Mouse (Mus musculus) midbrain, embryonic 10.5 days (tissue): ENCODE measurements at regions not wholly inside any gene's neighbourhood (a gene's known extent, or its start where the extent isn't known, plus 50 kb on each side); places are given as distances from the start of the nearest gene placed in this dataset.
"Not testable (repeated sequence)": the region's sequence is repeated elsewhere in the genome, so short reads cannot be mapped to it uniquely, and the experiment has no call there.

ENCODE experiments used
- DNase-seq: peaks from one replicate; pipeline ENCODE4 v3.0.0-alpha.2; 2017; ENCODE audit warnings: low spot score
- H3K27ac ChIP-seq: fragments of 300-500 bp; sonication (generic); replicated peaks from 2 replicates; pipeline ENCODE4 v1.5.1; 2016; ENCODE audit warnings: mild to moderate bottlenecking
- H3K27me3 ChIP-seq: fragments of 300-500 bp; sonication (generic); 2 replicates; pipeline ENCODE4 v1.6.1; 2016; ENCODE audit warnings: low read depth, mild to moderate bottlenecking; ENCODE audit not compliant: poor library complexity, severe bottlenecking
- H3K36me3 ChIP-seq: fragments of 300-500 bp; sonication (generic); 2 replicates; pipeline ENCODE4 v1.6.1; 2016; ENCODE audit warnings: mild to moderate bottlenecking, moderate library complexity
- H3K4me1 ChIP-seq: fragments of 300-500 bp; sonication (generic); 2 replicates; pipeline ENCODE4 v1.6.1; 2016
- H3K4me3 ChIP-seq: fragments of 300-500 bp; sonication (generic); 2 replicates; pipeline ENCODE4 v1.5.1; 2016; ENCODE audit warnings: mild to moderate bottlenecking, moderate library complexity
- H3K9me3 ChIP-seq: fragments of 300-500 bp; sonication (generic); replicated peaks from 2 replicates; pipeline ENCODE4 v1.6.1; 2016; ENCODE audit warnings: mild to moderate bottlenecking
- WGBS: fragments of 180-500 bp; shearing (Covaris S2); methylation state at CpG from one replicate; pipeline ENCODE4 v1.1.7; 2016; 5-methylcytosine and 5-hydroxymethylcytosine counted together

- no peak overlapping the region for H3K4me3 ChIP-seq
- DNase-seq, result no peak
- no peak overlapping the region for H3K27ac ChIP-seq
- H3K9me3 ChIP-seq, result no peaks in the 10 kb centered on the region
- H3K4me1 ChIP-seq, result no peaks in the 10 kb centered on the region
- H3K27me3 ChIP-seq, result no peaks in the 10 kb centered on the region
- WGBS, result 92% methylated on average over 7 of the region's 7 CpGs
- no peaks in the 10 kb centered on the region for H3K36me3 ChIP-seq
These were observed 209.5 kb downstream of the Bmp2 start for GRCm38 (mm10) chr2:133761496-133761895.

- DNase-seq, result no peak
- Histone ChIP-seq H3K36me3 (no peaks in the 10 kb centered on the region), H3K27ac (no peak overlapping the region), H3K9me3 (no peaks in the 10 kb centered on the region), H3K4me1 (no peaks in the 10 kb centered on the region), H3K27me3 (no peaks in the 10 kb centered on the region), H3K4me3 (no peak overlapping the region)
- 86% methylated on average over 1 of the region's 1 CpGs for WGBS
These were observed 216.6 kb downstream of the Bmp2 start for GRCm38 (mm10) chr2:133768546-133768945.

DNA sequence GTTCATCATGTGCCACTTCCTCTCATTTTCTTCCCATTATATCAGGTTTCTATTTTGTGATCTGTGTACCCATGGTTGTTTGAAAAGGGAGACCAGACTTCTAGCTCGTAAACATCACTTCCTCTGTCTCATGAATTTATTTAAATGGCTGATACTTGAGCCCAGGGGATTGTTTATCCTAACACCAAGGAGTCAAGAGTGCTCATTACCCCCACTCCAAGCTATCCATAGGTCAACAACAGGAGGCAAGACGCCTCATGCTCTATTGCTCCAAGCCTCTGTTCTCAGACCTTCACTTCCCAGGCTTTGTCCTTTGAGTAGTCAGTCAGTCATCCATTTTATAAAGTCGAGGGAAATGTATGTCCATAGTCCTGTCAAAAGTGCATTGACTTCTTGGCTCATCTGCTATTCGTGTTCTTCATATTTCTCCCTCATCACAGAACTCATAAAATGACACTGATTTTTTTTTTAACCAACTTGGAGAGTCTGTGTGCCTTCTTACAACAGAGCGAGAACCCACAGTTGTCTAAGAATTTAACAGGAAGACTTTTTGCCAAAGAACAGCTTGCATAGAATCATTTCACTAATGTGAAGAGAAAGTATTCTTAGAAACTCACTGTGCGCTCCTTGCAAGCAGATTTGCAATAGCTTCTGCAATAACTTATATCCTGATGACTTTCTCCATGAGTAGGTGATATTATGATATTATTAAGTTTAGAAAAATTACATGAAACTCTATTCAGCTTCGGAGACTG, 231.8 kb downstream of the Bmp2 start:
- Histone ChIP-seq H3K4me3 (no peak overlapping the region), H3K9me3 (no peaks in the 10 kb centered on the region), H3K36me3 (no peaks in the 10 kb centered on the region), H3K27me3 (no peaks in the 10 kb centered on the region), H3K4me1 (no peaks in the 10 kb centered on the region), H3K27ac (no peak overlapping the region)
- 79% methylated on average over 7 of the region's 7 CpGs for WGBS
- DNase-seq, result no peak

- WGBS, result 69% methylated on average over 1 of the region's 1 CpGs
These were observed 239.1 kb downstream of the Bmp2 start for GRCm38 (mm10) chr2:133791031-133791430.

GRCm38 (mm10) chr2:133793293-133793692, 241.3 kb downstream of the Bmp2 start:
- no peak for DNase-seq
- WGBS, result 45% methylated on average over 2 of the region's 2 CpGs
- Histone ChIP-seq H3K4me1 (no peaks in the 10 kb centered on the region), H3K9me3 (no peaks in the 10 kb centered on the region), H3K36me3 (no peaks in the 10 kb centered on the region), H3K27me3 (no peaks in the 10 kb centered on the region), H3K4me3 (no peak overlapping the region), H3K27ac (no peak overlapping the region)

More at GRCm38 (mm10) chr2:133791031-133791430, 239.1 kb downstream of the Bmp2 start:
- DNase-seq, result no peak
- Histone ChIP-seq H3K9me3 (no peaks in the 10 kb centered on the region), H3K27ac (no peak overlapping the region), H3K27me3 (no peaks in the 10 kb centered on the region), H3K36me3 (no peaks in the 10 kb centered on the region), H3K4me1 (no peaks in the 10 kb centered on the region), H3K4me3 (no peak overlapping the region)

DNA sequence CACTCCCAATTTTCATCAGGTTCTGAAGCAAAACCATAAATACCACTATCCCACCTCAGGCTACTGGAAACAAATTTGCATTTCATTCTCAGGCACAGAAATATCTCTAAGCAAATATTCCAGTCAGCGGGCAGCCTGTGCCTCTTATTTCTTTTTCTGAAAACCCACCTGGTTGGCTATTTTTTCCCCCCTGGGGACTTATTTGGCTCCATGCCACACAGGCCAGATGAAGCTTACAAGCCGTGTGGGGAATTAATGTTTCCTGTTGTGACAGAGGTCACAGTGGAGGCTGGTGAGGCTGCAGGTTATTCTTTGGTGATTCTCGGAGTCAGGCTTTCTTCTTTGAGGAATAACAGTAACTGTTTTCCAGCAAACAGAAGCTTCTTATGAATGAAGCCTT, 250.7 kb downstream of the Bmp2 start:
- H3K4me3 ChIP-seq, result no peak overlapping the region
- no peaks in the 10 kb centered on the region for H3K36me3 ChIP-seq
- DNase-seq, result no peak
- H3K9me3 ChIP-seq, result no peaks in the 10 kb centered on the region
- no peaks in the 10 kb centered on the region for H3K4me1 ChIP-seq
- no peak overlapping the region for H3K27ac ChIP-seq
- no peaks in the 10 kb centered on the region for H3K27me3 ChIP-seq
- WGBS, result 70% methylated on average over 3 of the region's 3 CpGs

DNA sequence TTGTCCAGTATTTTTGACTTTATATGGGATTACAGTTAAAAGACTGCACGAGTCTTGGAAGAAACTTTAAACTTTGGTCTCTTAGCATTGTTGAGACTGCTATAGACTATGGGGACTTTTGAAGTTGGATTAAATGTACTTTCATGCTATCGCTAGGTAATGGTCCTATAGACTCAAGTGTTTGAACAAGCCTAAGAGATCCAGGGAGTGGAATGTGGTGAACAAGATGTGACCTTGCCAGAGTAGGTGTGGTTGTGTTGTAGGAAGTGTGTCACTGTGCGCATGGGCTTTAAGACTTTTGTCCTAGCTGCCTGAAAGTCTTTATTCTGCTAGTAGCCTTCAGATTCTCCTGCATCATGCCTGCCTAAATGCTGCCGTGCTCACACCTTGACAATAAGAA, 269.5 kb downstream of the Bmp2 start:
- H3K9me3 ChIP-seq, result no peaks in the 10 kb centered on the region
- H3K27ac ChIP-seq, result no peak overlapping the region
- H3K4me1 ChIP-seq, result no peaks in the 10 kb centered on the region
- no peaks in the 10 kb centered on the region for H3K27me3 ChIP-seq
- no peak overlapping the region for H3K4me3 ChIP-seq
- WGBS, result 85% methylated on average over 4 of the region's 4 CpGs
- DNase-seq, result no peak
- no peaks in the 10 kb centered on the region for H3K36me3 ChIP-seq

DNA sequence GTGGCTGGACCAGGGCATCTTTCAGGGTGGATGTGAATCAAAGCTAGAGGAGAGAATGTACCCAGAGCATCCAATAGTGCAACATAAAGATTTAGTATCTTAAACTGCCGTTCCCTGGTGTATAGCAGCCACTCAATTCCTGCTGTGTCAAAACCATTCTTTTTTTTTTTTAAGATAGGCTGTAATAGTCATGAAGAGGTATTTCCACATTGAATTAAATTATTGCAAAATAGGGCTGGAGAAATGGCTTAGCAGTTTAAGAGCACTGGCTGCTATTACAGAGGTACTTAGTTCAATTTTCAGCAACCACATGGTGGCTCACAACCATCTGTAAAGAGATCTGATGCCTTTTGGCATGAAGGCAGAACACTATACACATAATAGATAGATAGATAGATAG, 277.4 kb downstream of the Bmp2 start:
- 93% methylated on average over 1 of the region's 1 CpGs for WGBS
- Histone ChIP-seq H3K9me3 (no peaks in the 10 kb centered on the region), H3K27me3 (no peaks in the 10 kb centered on the region), H3K36me3 (no peaks in the 10 kb centered on the region), H3K4me1 (no peaks in the 10 kb centered on the region), H3K4me3 (no peak overlapping the region), H3K27ac (no peak overlapping the region)
- DNase-seq, result no peak

GRCm38 (mm10) chr2:133850485-133850884, 298.5 kb downstream of the Bmp2 start:
- no peak for DNase-seq
- Histone ChIP-seq H3K9me3 (no peaks in the 10 kb centered on the region), H3K4me3 (no peak overlapping the region), H3K27ac (no peak overlapping the region), H3K36me3 (no peaks in the 10 kb centered on the region), H3K27me3 (no peaks in the 10 kb centered on the region), H3K4me1 (no peaks in the 10 kb centered on the region)

DNA sequence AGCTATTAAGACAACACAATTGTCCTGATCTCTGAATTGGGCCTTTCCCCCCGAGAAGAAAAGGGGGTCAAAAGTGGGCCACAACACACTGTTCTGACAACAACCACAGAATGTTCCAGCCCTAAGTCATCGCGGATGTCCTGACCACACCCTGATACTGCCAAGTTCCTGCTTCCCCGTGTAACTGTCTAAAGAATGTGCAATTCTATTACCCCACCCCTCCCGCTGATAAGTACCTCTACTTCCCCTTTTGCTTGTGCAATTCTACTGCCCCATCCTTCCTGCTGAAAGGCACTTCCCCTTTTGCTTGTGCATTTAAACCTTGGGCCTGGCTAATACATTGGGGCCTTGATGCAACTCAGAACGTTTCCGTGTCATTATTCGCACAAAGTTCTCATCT, 323.0 kb downstream of the Bmp2 start:
- H3K9me3 ChIP-seq, H3K27ac ChIP-seq, H3K4me1 ChIP-seq, H3K36me3 ChIP-seq, DNase-seq, H3K4me3 ChIP-seq, H3K27me3 ChIP-seq: not testable (repeated sequence)
- WGBS, result 88% methylated on average over 8 of the region's 8 CpGs

GRCm38 (mm10) chr2:133883682-133884081, 331.7 kb downstream of the Bmp2 start:
- Histone ChIP-seq H3K36me3 (no peaks in the 10 kb centered on the region), H3K9me3 (no peaks in the 10 kb centered on the region), H3K4me3 (no peak overlapping the region), H3K27me3 (no peaks in the 10 kb centered on the region), H3K27ac (no peak overlapping the region), H3K4me1 (no peaks in the 10 kb centered on the region)
- no peak for DNase-seq

GRCm38 (mm10) chr2:133906269-133906668, 354.3 kb downstream of the Bmp2 start:
- no peak overlapping the region for H3K4me3 ChIP-seq
- no peaks in the 10 kb centered on the region for H3K9me3 ChIP-seq
- no peaks in the 10 kb centered on the region for H3K4me1 ChIP-seq
- 85% methylated on average over 6 of the region's 6 CpGs for WGBS
- no peaks in the 10 kb centered on the region for H3K36me3 ChIP-seq
- H3K27me3 ChIP-seq, result no peaks in the 10 kb centered on the region
- no peak overlapping the region for H3K27ac ChIP-seq
- no peak for DNase-seq
